Mouse (Mus musculus): ENCODE measurements around the gene Ptcra.
"Not testable (repeated sequence)": the region's sequence is repeated elsewhere in the genome, so short reads cannot be mapped to it uniquely, and the experiment has no call there.

Ptcra gene

DNA sequence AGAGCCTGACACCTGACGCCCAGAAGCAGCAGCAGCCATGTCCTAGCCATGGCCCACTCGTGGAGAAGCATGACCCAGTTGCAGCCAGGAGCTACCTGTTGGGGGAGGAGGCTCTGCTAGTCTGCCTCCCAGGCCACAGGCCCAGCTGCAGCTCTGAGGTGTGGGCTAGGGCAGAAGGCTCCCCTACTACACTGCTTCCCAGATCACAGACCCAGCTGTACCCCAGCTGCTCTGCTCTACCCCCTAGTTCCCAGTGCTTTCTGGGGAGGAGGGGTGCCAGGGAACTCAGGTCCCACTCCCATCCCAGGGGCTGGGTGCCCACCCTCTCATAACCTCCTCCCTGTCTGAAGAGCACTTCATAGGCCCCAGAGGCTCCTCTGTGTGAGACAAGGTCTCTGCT is at the start of gene Ptcra:
Gene Ptcra (minus strand): TSS at position 169 of the 400 bp plus-strand sequence.
- DNase-seq (ENCODE audit: low spot score in 2 of 2): no peak

DNA sequence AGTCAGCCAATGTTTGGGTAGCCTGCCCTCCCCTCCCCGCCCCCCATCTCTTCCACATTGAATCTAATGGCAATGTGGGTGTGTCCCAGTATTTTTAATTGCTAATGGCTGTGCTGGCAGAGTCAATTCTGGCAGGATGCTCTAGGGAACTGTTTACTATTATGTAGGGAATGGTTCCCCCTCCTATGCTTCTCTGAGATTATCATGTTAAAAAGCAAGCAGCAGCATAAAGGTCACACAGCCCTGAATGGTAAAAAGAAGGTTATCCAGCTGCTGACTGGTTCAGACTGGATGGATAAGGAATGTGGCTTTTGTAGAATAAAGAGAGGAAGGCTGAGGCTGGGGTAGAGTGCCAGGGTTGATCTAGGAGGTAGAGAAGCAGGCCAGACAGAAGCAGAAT is 48.9 kb upstream of the Ptcra start:
- DNase-seq (ENCODE audit: low spot score in 2 of 2): no peak

DNA sequence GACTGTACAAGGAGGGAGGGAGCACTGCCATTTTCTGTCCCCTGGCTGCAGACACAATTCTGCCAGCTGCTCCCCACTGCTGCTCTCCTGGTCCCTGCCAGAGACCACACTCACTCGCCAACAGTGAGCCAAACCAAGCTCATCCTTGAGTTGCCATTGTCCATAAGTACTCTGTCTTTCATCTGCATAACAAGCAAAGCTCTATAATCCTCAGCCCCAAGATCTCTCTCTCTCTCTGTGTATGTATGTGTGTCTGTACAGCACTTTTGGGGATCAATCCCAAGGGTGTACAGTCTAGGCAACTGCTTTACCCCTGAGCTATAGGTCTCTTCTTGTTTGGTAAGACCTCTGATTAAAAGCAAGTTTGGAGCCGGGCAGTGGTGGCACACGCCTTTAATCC is 47.2 kb upstream of the Ptcra start:
- DNase-seq (ENCODE audit: low spot score in 2 of 2): no peak

- no peak for DNase-seq (ENCODE audit: low spot score in 2 of 2)
Measured at GRCm38 (mm10) chr17:46809131-46809830, 45.8 kb upstream of the Ptcra start.

DNA sequence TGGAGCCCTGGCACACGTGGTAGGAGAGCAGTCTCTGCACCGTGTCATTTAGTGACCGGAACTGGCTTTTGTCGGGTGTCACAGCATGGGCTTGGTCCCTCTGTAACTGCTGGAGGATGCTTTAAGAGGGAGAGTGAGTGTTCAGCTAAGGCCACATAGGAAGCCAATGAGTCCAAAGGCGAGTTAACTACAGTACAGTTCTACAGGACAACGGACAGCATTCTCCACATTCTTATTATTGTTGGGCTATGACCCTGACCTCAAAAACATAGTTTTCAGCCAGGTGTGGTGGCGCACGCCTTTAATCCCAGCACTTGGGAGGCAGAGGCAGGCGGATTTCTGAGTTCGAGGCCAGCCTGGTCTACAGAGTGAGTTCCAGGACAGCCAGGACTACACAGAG is 44.9 kb upstream of the Ptcra start:
- DNase-seq (ENCODE audit: low spot score in 2 of 2): no peak

GRCm38 (mm10) chr17:46801761-46802160 is 38.2 kb upstream of the Ptcra start:
- no peak for DNase-seq (ENCODE audit: low spot score in 2 of 2)

GRCm38 (mm10) chr17:46799680-46800079 is 36.2 kb upstream of the Ptcra start:
- DNase-seq (ENCODE audit: low spot score in 2 of 2): no peak

GRCm38 (mm10) chr17:46797386-46797785 is 33.9 kb upstream of the Ptcra start:
- no peak for DNase-seq (ENCODE audit: low spot score in 2 of 2)

- DNase-seq (ENCODE audit: low spot score in 2 of 2): no peak
Measured at GRCm38 (mm10) chr17:46796743-46797142, 33.2 kb upstream of the Ptcra start.

DNA sequence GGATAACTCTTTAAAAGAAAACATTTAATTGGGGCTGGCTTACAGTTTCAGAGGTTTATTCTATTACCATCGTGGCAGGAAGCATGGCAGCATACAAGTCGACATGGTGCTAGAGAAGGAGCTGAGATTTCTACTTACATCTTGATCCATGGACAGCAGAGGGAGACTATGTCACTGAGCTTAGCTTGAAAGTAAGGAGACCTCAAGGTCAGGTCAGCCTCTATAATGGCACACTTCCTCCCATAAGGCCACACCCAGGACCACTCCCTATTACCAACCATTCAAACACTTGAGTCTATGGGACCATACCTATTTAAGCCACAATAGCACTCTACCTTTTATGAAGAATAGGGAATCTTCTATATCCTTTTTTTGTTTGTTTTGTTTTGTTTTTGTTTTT is 29.5 kb upstream of the Ptcra start:
- no peak for DNase-seq (ENCODE audit: low spot score in 2 of 2)

DNA sequence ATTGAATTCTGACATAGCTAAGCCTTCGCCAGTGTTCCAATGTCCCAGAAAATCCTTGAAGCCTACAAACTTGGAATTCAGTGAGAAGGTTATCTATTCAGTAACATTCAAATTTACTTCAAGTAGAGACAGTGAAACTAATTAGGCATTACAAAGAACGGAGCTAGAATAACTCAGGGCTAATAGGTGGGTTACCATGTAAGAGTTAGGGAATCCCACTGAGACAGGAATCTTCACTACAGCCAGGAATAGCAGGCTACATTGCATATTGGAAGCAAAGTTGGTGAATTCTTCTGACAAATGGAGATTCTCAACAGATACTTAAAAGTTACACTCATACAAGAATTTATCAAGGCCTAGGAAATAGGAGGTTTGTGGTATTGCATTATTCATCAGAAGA is 24.5 kb upstream of the Ptcra start:
- not testable (repeated sequence) for DNase-seq (ENCODE audit: low spot score in 2 of 2)

GRCm38 (mm10) chr17:46786952-46787351 is 23.4 kb upstream of the Ptcra start:
- DNase-seq (ENCODE audit: low spot score in 2 of 2): no peak

- no peak for DNase-seq (ENCODE audit: low spot score in 2 of 2)
Measured at GRCm38 (mm10) chr17:46783222-46783565, 19.7 kb upstream of the Ptcra start.

- peak; percentile 94 to 95 for DNase-seq (ENCODE audit: low spot score in 2 of 2)
Measured at GRCm38 (mm10) chr17:46782341-46783221, 19.1 kb upstream of the Ptcra start, which contains the start of gene Rpl7l1. Rpl7l1 (minus strand) TSS chr17:46782672.

DNA sequence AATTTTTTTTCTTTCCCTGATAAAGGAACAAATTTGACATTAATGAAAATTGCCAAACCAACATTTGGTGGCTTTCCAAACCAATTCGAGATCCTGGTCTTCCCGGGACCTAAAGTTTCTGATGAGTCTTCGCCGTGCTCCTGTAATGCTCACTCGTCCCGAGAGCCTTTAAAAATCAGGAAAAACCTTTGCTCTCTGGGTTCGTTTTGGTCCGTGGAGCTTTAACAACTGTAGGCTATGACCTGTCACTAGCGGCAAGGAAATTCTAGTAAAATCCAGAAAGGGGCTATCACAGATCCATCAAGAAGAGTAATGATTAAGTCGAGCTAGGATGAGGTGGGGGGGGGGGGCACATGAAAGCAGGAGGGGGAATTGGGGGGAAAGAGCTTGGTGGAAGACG is 18.4 kb upstream of the Ptcra start:
- no peak for DNase-seq (ENCODE audit: low spot score in 2 of 2)

GRCm38 (mm10) chr17:46776087-46776486 is 12.6 kb upstream of the Ptcra start:
- no peak for DNase-seq (ENCODE audit: low spot score in 2 of 2)

- no peak for DNase-seq (ENCODE audit: low spot score in 2 of 2)
Measured at GRCm38 (mm10) chr17:46775070-46775469, 11.6 kb upstream of the Ptcra start.

- no peak for DNase-seq (ENCODE audit: low spot score in 2 of 2)
Measured at GRCm38 (mm10) chr17:46774131-46774472, 10.6 kb upstream of the Ptcra start.

DNA sequence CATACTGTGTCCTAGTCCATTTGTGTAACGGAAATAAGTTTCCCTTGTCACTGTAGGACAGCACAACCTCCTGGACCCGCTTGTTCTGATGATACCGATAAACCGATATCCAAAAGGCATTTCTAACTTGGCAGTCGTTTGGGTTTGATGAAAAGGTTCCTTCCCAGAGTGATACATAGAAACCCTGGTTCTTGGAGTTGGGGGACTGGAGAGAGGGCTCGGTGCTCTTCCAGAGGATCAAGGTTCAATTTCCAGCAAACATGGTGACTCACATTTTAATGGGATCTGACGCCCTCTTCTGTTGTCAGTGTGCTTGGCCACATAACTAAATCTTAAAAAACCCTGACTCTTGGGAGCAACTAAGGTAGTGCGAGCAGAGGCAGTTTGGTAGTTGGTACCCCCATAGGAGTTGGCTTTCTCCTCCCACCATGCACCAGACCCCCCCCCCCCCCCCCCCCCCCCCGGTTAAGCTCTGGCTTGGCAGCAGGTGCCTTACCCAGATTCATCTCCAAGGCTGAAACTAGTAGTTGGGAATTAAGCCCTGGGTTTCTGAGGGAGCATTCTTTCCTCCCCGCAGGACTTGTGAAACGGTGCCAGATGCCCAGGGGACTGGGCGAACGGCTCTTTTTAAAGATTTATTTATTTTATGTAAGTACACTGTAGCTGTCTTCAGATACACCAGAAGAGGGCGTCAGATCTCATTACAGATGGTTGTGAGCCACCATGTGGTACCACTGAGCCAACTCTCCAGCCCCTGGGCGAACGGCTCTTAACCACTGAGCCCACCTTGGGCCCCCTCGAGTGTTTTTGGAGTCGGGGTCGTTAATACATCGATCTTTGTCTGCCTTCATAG is 10.0 kb upstream of the Ptcra start:
- no peak for DNase-seq (ENCODE audit: low spot score in 2 of 2)

GRCm38 (mm10) chr17:46772404-46773277 is 9.1 kb upstream of the Ptcra start, which contains the start of gene 2310039H08Rik:
2310039H08Rik (plus strand) TSS chr17:46772635.
- peak; percentile 73 to 81 for DNase-seq (ENCODE audit: low spot score in 2 of 2)

- no peak for DNase-seq (ENCODE audit: low spot score in 2 of 2)
Measured at GRCm38 (mm10) chr17:46772038-46772403, 8.5 kb upstream of the Ptcra start.
